Mouse (Mus musculus) right cerebral cortex, adult 18-20 months (tissue): ENCODE data around the gene Esrrg.
A peak's percentile ranks its signal among the peaks of the same experiment; 100 is the strongest.

Experiments
- DNase-seq: peaks from one replicate; pipeline ENCODE4 v3.0.0; 2022; ENCODE audit warnings: mixed read lengths

Gene Esrrg

GRCm38 (mm10) chr1:187608261-187608921 is at the start of gene Esrrg:
Gene Esrrg, plus strand, starts transcription at chr1:187608791.
- DNase-seq, result no peak

GRCm38 (mm10) chr1:187583982-187584381 is 24.6 kb upstream of the Esrrg start:
- DNase-seq, result no peak

GRCm38 (mm10) chr1:187586541-187587075 is 22.0 kb upstream of the Esrrg start:
- no peak for DNase-seq

GRCm38 (mm10) chr1:187602942-187603341 is 5.6 kb upstream of the Esrrg start:
- no peak for DNase-seq

- DNase-seq, result no peak
Measured at GRCm38 (mm10) chr1:187604063-187604484, 4.5 kb upstream of the Esrrg start.

GRCm38 (mm10) chr1:187604691-187605310 is 3.8 kb upstream of the Esrrg start:
- DNase-seq, result no peak

GRCm38 (mm10) chr1:187605391-187606270 is 3.0 kb upstream of the Esrrg start:
- DNase-seq, result no peak

GRCm38 (mm10) chr1:187606271-187607040 is 2.1 kb upstream of the Esrrg start:
- DNase-seq, result no peak

- DNase-seq, result no peak
Measured at GRCm38 (mm10) chr1:187607065-187608047, 1.2 kb upstream of the Esrrg start.

GRCm38 (mm10) chr1:187609021-187609852 is 646 bp downstream of the Esrrg start:
- no peak for DNase-seq

- no peak for DNase-seq
Measured at GRCm38 (mm10) chr1:187609853-187610230, 1.3 kb downstream of the Esrrg start.

GRCm38 (mm10) chr1:187610336-187610948 is 1.9 kb downstream of the Esrrg start:
- no peak for DNase-seq

GRCm38 (mm10) chr1:187611925-187612324 is 3.3 kb downstream of the Esrrg start:
- DNase-seq, result no peak

- no peak for DNase-seq
Measured at GRCm38 (mm10) chr1:187613277-187613676, 4.7 kb downstream of the Esrrg start.

- no peak for DNase-seq
Measured at GRCm38 (mm10) chr1:187623981-187624380, 15.4 kb downstream of the Esrrg start.

GRCm38 (mm10) chr1:187630361-187630760 is 21.8 kb downstream of the Esrrg start:
- no peak for DNase-seq

GRCm38 (mm10) chr1:187631486-187631885 is 22.9 kb downstream of the Esrrg start:
- DNase-seq, result no peak

GRCm38 (mm10) chr1:187645258-187645657 is 36.7 kb downstream of the Esrrg start:
- no peak for DNase-seq

- peak; percentile 11 for DNase-seq
Measured at GRCm38 (mm10) chr1:187648551-187648950, 40.0 kb downstream of the Esrrg start.

GRCm38 (mm10) chr1:187649871-187650270 is 41.3 kb downstream of the Esrrg start:
- DNase-seq, result no peak
